Mouse (Mus musculus) retina, postnatal 1 day (tissue): ENCODE results near the gene Slc26a10.
"Not testable (repeated sequence)": the region's sequence is repeated elsewhere in the genome, so short reads cannot be mapped to it uniquely, and the experiment has no call there.

Experiments
- DNase-seq: peaks from one replicate; pipeline ENCODE4 v3.0.0-alpha.2; 2012

The Slc26a10 gene

GRCm38 (mm10) chr10:127158471-127158870, 22.0 kb downstream of the Slc26a10 start:
- DNase-seq, result no peak

- no peak for DNase-seq
Measured at GRCm38 (mm10) chr10:127156511-127156910, 23.9 kb downstream of the Slc26a10 start.

GRCm38 (mm10) chr10:127156089-127156488, 24.4 kb downstream of the Slc26a10 start:
- DNase-seq, result no peak

GRCm38 (mm10) chr10:127154652-127155051, 25.8 kb downstream of the Slc26a10 start:
- DNase-seq, result no peak

GRCm38 (mm10) chr10:127154241-127154640, 26.2 kb downstream of the Slc26a10 start:
- no peak for DNase-seq

- no peak for DNase-seq
Measured at GRCm38 (mm10) chr10:127153323-127153722, 27.1 kb downstream of the Slc26a10 start.

- DNase-seq, result not testable (repeated sequence)
Measured at GRCm38 (mm10) chr10:127152556-127152955, 27.9 kb downstream of the Slc26a10 start.

GRCm38 (mm10) chr10:127151233-127151632, 29.2 kb downstream of the Slc26a10 start:
- not testable (repeated sequence) for DNase-seq

- no peak for DNase-seq
Measured at GRCm38 (mm10) chr10:127150471-127150872, 30.0 kb downstream of the Slc26a10 start.

- DNase-seq, result no peak
Measured at GRCm38 (mm10) chr10:127147135-127147534, 33.3 kb downstream of the Slc26a10 start.

- no peak for DNase-seq
Measured at GRCm38 (mm10) chr10:127145303-127145702, 35.1 kb downstream of the Slc26a10 start.

- no peak for DNase-seq
Measured at GRCm38 (mm10) chr10:127144536-127144935, 35.9 kb downstream of the Slc26a10 start.

GRCm38 (mm10) chr10:127143228-127143627, 37.2 kb downstream of the Slc26a10 start:
- no peak for DNase-seq

GRCm38 (mm10) chr10:127141500-127141899, 38.9 kb downstream of the Slc26a10 start:
- DNase-seq, result no peak

- DNase-seq, result no peak
Measured at GRCm38 (mm10) chr10:127140971-127141370, 39.5 kb downstream of the Slc26a10 start.

GRCm38 (mm10) chr10:127138328-127139141, 41.9 kb downstream of the Slc26a10 start:
- DNase-seq, result no peak

GRCm38 (mm10) chr10:127137896-127138295, 42.5 kb downstream of the Slc26a10 start:
- DNase-seq, result no peak

GRCm38 (mm10) chr10:127136510-127136909, 43.9 kb downstream of the Slc26a10 start:
- DNase-seq, result no peak

GRCm38 (mm10) chr10:127135118-127135836, 45.2 kb downstream of the Slc26a10 start:
- no peak for DNase-seq

- peak; percentile 12 for DNase-seq
Measured at GRCm38 (mm10) chr10:127134394-127135035, 45.9 kb downstream of the Slc26a10 start.

- DNase-seq, result no peak
Measured at GRCm38 (mm10) chr10:127132469-127132868, 48.0 kb downstream of the Slc26a10 start.

GRCm38 (mm10) chr10:127129431-127129830, 51.0 kb downstream of the Slc26a10 start:
- no peak for DNase-seq

- no peak for DNase-seq
Measured at GRCm38 (mm10) chr10:127127711-127128279, 52.6 kb downstream of the Slc26a10 start.
